Mouse (Mus musculus): ENCODE data around the gene Tspan14. TPM values are rescaled to one million over a fixed set of nuclear protein-coding genes. Genes with fewer than 3 reads are reported as not detected.

Tspan14 gene
- polyA plus RNA-seq, 1 experiment from 2014 or later: 95.0 TPM

DNA sequence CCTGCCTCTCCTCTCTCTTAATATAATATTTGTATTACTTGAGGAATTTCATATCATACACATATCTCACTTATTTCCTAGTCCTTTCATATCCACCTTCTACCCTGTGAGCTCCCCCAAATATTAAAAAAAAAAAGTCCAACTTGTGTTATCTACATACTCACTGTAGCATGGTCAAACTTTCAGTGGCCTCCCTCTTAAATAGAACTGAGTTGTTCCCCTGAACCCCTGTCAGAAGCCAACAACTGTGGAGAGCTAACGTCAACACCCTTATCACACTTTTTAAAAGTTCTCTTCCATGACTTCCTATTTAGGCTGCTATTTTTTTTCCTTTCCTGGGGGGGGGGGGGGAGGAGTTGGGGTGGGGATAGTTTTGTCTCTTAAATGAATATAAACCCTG lies 80.9 kb downstream of the Tspan14 start:
- Histone ChIP-seq H3K4me1 (0 out of 2 replicates have a peak, but pooled peaks cover 3% of the 10 kb centered on the region), H3K27ac (no peak overlapping the region), H3K27me3 (no peaks in the 10 kb centered on the region), H3K9ac (no peak overlapping the region), H3K4me2 (replicated peaks) (no peak overlapping the region), H3K9me3 (replicated peaks) (no peaks in the 10 kb centered on the region), H3K4me3 (no peak overlapping the region), H3K36me3 (no peaks in the 10 kb centered on the region)
- 96% methylated on average over 1 of the region's 1 CpGs for WGBS
- no peak for ATAC-seq (ENCODE audit: low FRiP score)

- Histone ChIP-seq H3K27me3 (no peaks in the 10 kb centered on the region), H3K9me3 (replicated peaks) (no peaks in the 10 kb centered on the region), H3K9ac (no peak overlapping the region), H3K27ac (no peak overlapping the region), H3K4me3 (no peak overlapping the region), H3K36me3 (no peaks in the 10 kb centered on the region), H3K4me2 (replicated peaks) (no peak overlapping the region), H3K4me1 (0 out of 2 replicates have a peak, but pooled peaks cover 3% of the 10 kb centered on the region)
- WGBS: 28% methylated on average over 4 of the region's 4 CpGs
- ATAC-seq (ENCODE audit: low FRiP score): no peak
Measured at GRCm38 (mm10) chr14:40885225-40885624, 81.4 kb downstream of the Tspan14 start.

DNA sequence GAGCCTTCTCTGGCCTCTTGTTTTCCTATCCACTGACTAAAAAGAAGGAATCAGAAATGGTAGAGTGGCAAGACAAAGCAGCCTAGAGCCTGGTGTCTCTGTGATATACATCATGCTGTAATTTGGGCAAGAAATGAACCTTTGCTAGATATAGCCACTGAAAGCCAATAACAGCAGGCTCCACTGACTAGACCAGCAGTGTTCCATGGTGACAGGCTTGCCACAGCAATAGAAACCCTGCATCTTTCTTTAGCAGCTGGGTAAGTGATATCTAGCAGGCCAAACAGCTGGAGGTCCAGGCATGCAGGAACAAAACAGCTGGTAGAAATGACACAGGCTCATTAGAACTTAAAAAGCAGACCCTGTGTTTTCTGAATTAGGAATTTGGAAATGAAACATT lies 92.0 kb downstream of the Tspan14 start:
- no peaks in the 10 kb centered on the region for H3K9me3 ChIP-seq (replicated peaks)
- no peaks in the 10 kb centered on the region for H3K4me1 ChIP-seq
- H3K27me3 ChIP-seq: no peaks in the 10 kb centered on the region
- H3K4me3 ChIP-seq: no peak overlapping the region
- ATAC-seq (ENCODE audit: low FRiP score): no peak
- no peak overlapping the region for H3K4me2 ChIP-seq (replicated peaks)
- H3K36me3 ChIP-seq: no peaks in the 10 kb centered on the region
- H3K9ac ChIP-seq: no peak overlapping the region
- H3K27ac ChIP-seq: no peak overlapping the region

GRCm38 (mm10) chr14:40873961-40874360 lies 92.6 kb downstream of the Tspan14 start:
- Histone ChIP-seq H3K4me3 (no peak overlapping the region), H3K4me2 (replicated peaks) (no peak overlapping the region), H3K4me1 (no peaks in the 10 kb centered on the region), H3K27ac (no peak overlapping the region), H3K27me3 (no peaks in the 10 kb centered on the region), H3K9me3 (replicated peaks) (no peaks in the 10 kb centered on the region), H3K9ac (no peak overlapping the region), H3K36me3 (no peaks in the 10 kb centered on the region)
- 87% methylated on average over 5 of the region's 5 CpGs for WGBS
- ATAC-seq (ENCODE audit: low FRiP score): no peak

- WGBS: 71% methylated on average over 3 of the region's 3 CpGs
- Histone ChIP-seq H3K36me3 (no peaks in the 10 kb centered on the region), H3K9me3 (replicated peaks) (0 out of 2 replicates have a peak, but pooled peaks cover 2% of the 10 kb centered on the region), H3K27me3 (no peaks in the 10 kb centered on the region), H3K4me1 (no peaks in the 10 kb centered on the region), H3K4me3 (no peak overlapping the region), H3K27ac (no peak overlapping the region), H3K9ac (no peak overlapping the region), H3K4me2 (replicated peaks) (no peak overlapping the region)
- no peak for ATAC-seq (ENCODE audit: low FRiP score)
Measured at GRCm38 (mm10) chr14:40870598-40870997, 96.0 kb downstream of the Tspan14 start.

GRCm38 (mm10) chr14:40864811-40865514 lies 101.6 kb downstream of the Tspan14 start:
- no peak for ATAC-seq (ENCODE audit: low FRiP score)
- no peak overlapping the region for H3K4me3 ChIP-seq
- no peak overlapping the region for H3K4me2 ChIP-seq (replicated peaks)
- H3K9ac ChIP-seq: no peak overlapping the region
- H3K36me3 ChIP-seq: no peaks in the 10 kb centered on the region
- H3K27me3 ChIP-seq: no peaks in the 10 kb centered on the region
- H3K9me3 ChIP-seq (replicated peaks): 0 out of 2 replicates have a peak, but pooled peaks cover 3% of the 10 kb centered on the region
- 50% methylated on average over 6 of the region's 6 CpGs for WGBS
- H3K27ac ChIP-seq: no peak overlapping the region
- no peaks in the 10 kb centered on the region for H3K4me1 ChIP-seq

GRCm38 (mm10) chr14:40863659-40864058 lies 102.9 kb downstream of the Tspan14 start:
- Histone ChIP-seq H3K27ac (no peak overlapping the region), H3K36me3 (no peaks in the 10 kb centered on the region), H3K4me1 (no peaks in the 10 kb centered on the region), H3K9ac (no peak overlapping the region), H3K4me2 (replicated peaks) (no peak overlapping the region), H3K27me3 (no peaks in the 10 kb centered on the region), H3K4me3 (no peak overlapping the region), H3K9me3 (replicated peaks) (0 out of 2 replicates have a peak, but pooled peaks cover 3% of the 10 kb centered on the region)
- WGBS: 84% methylated on average over 3 of the region's 3 CpGs
- no peak for ATAC-seq (ENCODE audit: low FRiP score)

DNA sequence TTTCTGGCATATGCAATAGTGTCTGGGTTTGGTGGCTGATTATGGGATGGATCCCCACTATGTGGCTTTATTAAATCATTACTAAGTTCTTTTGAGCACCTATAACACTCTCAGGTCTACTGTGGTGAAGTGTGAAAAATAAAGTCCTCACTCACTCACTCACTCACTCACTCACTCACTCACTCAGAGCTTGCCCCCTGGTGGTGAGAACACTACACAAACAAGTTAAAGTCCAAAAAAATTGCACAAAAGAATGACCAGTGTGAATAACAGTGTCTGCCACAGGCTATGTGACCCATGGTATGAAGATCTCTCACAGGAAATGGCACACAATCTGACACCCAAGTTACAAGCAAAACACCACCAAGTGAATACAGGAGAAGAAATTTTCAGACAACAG lies 103.6 kb downstream of the Tspan14 start:
- ATAC-seq (ENCODE audit: low FRiP score): no peak
- Histone ChIP-seq H3K4me2 (replicated peaks) (no peak overlapping the region), H3K27ac (no peak overlapping the region), H3K9me3 (replicated peaks) (0 out of 2 replicates have a peak, but pooled peaks cover 3% of the 10 kb centered on the region), H3K9ac (no peak overlapping the region), H3K36me3 (no peaks in the 10 kb centered on the region), H3K27me3 (no peaks in the 10 kb centered on the region), H3K4me1 (no peaks in the 10 kb centered on the region), H3K4me3 (no peak overlapping the region)

Other genes starting within 250 kb of the Tspan14 start
- gene Sh2d4b, start 73.5 kb downstream of the Tspan14 start, polyA plus RNA-seq (2016; fragmentation: Nextera tagmentation; extraction: Ambion mirVana): 0.83 and 1.4 TPM in 2 replicates
- gene Fam213a, start 47.0 kb upstream of the Tspan14 start, polyA plus RNA-seq (2016; fragmentation: Nextera tagmentation; extraction: Ambion mirVana): 62.5 and 65.1 TPM in 2 replicates
- 0.50 and 0.90 TPM in 2 replicates for gene Dydc2, start 102.4 kb upstream of the Tspan14 start, polyA plus RNA-seq (2016; fragmentation: Nextera tagmentation; extraction: Ambion mirVana)
- 0.22 TPM in 1 of 2 replicates, not detected in the other for gene Dydc1, start 106.1 kb upstream of the Tspan14 start, polyA plus RNA-seq (2016; fragmentation: Nextera tagmentation; extraction: Ambion mirVana)
- gene Mat1a, start 138.2 kb upstream of the Tspan14 start, polyA plus RNA-seq (2016; fragmentation: Nextera tagmentation; extraction: Ambion mirVana): not detected in 2 replicates
- gene Sftpa1, start 165.0 kb upstream of the Tspan14 start, polyA plus RNA-seq (2016; fragmentation: Nextera tagmentation; extraction: Ambion mirVana): not detected in 2 replicates
- not detected in 2 replicates for gene Mbl1, start 184.7 kb upstream of the Tspan14 start, polyA plus RNA-seq (2016; fragmentation: Nextera tagmentation; extraction: Ambion mirVana)
- gene Sftpd, start 218.3 kb upstream of the Tspan14 start, polyA plus RNA-seq (2016; fragmentation: Nextera tagmentation; extraction: Ambion mirVana): not detected in 2 replicates

Data from hindbrain, embryonic 12.5 days (tissue).